Mouse (Mus musculus) bone marrow macrophage, adult 2 months (primary cell): Measurements from ENCODE around the gene Tubb4b. TPM values are rescaled to one million over a fixed set of nuclear protein-coding genes. Genes with fewer than 3 reads are reported as not detected.

Experiments
- H3K27ac ChIP-seq: 2 replicates; pipeline ENCODE4 v1.5.1; 2012; ENCODE audit warnings: low read depth, low read length; ENCODE audit not compliant: insufficient read depth
- H3K4me1 ChIP-seq: 2 replicates; pipeline ENCODE4 v1.6.1; 2012; ENCODE audit warnings: low read length; ENCODE audit not compliant: control insufficient read depth, insufficient read depth
- H3K4me3 ChIP-seq: 2 replicates; pipeline ENCODE4 v1.5.1; 2012; ENCODE audit warnings: mild to moderate bottlenecking, low read length, moderate library complexity; ENCODE audit not compliant: insufficient read depth
- CTCF ChIP-seq: IDR thresholded peaks from 2 replicates; pipeline ENCODE4 v1.5.1; 2012; ENCODE audit warnings: low read depth, mild to moderate bottlenecking, low read length, moderate library complexity
- POLR2A ChIP-seq: IDR thresholded peaks from 2 replicates; pipeline ENCODE4 v1.6.1; 2012; ENCODE audit warnings: mild to moderate bottlenecking, low read depth, low read length, borderline replicate concordance
- polyA plus RNA-seq: library from polyadenylated mRNA; stranded (reverse); fragments of >200 nt; gene quantifications from 2 replicates; pipeline ENCODE4 v1.2.4, GENCODE M21; 2012; ENCODE audit not compliant: missing spikeins, insufficient read depth, insufficient read length

Tubb4b gene
- polyA plus RNA-seq, 1 experiment, result 135 TPM

DNA sequence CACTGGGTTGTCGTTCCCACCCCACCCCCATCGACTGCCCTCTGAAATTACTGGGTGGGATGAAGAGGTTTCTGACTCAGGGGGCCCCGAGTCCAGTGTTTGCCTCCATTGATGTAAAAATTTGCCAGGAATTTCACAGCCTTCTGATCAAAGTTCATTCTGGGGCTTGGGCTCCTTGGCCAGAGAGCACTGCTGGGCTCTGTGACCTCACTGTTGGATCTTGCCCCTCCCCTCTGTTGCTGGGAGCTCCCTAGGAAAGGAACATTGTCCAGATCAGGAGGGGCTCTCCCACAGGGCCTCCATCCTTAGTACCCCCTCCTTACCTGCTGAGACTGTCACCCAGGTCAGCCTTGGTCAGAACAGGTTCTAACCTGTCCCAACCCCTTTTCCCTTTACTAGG is 10.1 kb downstream of the Tubb4b start, which contains the start of gene Stpg3:
Stpg3 (minus strand) TSS at position 194 of the 400 bp plus-strand sequence.
- TF ChIP-seq POLR2A (no peak), CTCF (no peak)
- H3K4me1 ChIP-seq, result peaks cover 11% of the 10 kb centered on the region
- no peak within 1 kb of the TSS for H3K27ac ChIP-seq
- H3K4me3 ChIP-seq, result no peak within 1 kb of the TSS

DNA sequence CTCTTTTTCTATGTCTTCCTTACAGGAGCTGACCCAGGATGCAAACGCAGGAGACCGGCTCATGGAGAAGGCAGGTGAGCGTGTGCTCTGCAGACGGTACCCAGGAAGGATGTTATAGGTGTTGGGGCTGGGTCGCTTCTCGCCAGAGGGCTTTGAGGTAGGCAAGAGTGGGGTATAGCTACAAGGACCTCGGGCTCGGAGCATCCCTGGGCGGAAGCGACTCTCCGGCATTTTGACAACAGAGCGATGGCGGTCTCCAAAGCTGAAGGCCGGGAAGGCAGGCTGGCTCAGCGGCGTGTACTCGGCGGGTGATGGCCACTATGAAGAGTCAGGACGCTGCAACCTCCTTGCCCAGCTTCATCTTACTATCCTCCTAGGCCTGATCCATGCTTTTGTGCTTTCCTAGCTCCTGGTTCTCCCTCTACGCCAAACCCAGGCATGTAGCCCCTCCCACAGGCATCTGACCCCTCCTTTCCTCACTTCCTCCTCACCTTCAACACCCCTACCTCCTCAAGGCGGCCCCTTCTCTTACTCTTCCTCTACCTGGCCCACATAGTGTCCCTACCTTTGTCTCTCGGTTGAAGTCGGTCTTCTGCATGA is 11.1 kb downstream of the Tubb4b start:
- Histone ChIP-seq H3K27ac (no peak overlapping the region), H3K4me1 (peaks cover 11% of the 10 kb centered on the region), H3K4me3 (no peak overlapping the region)
- no peak for TF ChIP-seq POLR2A
- TF ChIP-seq CTCF, result no peak

DNA sequence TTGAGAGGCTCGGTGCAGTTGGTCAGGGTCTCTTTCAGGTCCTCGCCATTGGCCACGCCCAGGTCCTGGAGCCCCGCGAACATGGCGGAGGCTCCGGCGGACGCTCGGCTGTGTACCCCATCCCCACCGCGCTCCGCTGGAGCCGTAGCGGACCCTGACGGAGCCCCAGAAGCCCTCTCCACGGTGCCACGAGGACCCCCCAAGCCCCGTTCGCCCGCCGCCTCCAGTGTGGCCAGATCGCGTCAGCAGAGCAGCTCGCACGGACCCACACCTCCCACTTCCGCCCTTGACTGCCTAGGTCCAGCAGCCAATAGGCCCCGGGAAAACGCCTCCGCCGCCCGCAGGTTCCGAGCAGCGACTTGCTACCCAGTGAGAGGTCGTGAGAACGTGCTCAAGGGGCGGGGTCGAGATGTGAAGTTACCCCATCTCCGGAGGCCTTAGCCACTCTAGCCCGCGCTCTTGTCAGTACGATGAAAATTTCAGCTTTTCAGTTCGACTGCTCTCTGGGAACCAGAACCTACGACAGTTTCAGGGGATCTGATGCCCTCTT is 13.3 kb downstream of the Tubb4b start, which contains the start of gene Nelfb:
Nelfb (minus strand) TSS at position 369 of the 550 bp plus-strand sequence.
- Histone ChIP-seq H3K27ac (peak within 1 kb of the TSS; percentile 58), H3K4me1 (peaks cover 11% of the 10 kb centered on the region)
- TF ChIP-seq POLR2A (no peak), CTCF (no peak)

DNA sequence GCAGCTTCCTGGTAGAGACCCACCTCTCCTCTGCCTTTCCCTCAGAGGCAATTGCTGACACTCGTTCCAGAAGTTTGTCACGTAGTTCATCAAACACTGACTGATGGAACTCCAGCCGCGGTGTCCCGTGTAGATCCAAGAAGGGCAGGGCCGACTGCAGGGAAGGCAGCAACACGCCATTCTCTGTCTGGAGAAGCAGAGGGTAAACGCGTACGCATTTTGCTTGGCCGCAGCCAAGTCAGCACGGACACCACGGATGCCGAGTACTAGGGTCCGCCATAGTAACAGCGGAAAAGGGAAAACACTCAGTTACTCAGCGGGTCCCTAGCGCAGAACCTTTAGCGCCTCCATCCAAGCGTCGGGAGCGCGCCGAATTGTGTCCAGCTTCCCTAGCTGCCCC is 13.8 kb downstream of the Tubb4b start:
- peak overlapping the region; percentile 97 for H3K4me3 ChIP-seq
- H3K4me1 ChIP-seq, result peaks cover 11% of the 10 kb centered on the region
- peak overlapping the region; percentile 58; the same call in 1 of the 2 replicates for H3K27ac ChIP-seq
- TF ChIP-seq POLR2A, result no peak
- TF ChIP-seq CTCF, result no peak

More for the DNA sequence above, 13.3 kb downstream of the Tubb4b start, which contains the start of gene Nelfb:
- H3K4me3 ChIP-seq, result peak within 1 kb of the TSS; percentile 97

DNA sequence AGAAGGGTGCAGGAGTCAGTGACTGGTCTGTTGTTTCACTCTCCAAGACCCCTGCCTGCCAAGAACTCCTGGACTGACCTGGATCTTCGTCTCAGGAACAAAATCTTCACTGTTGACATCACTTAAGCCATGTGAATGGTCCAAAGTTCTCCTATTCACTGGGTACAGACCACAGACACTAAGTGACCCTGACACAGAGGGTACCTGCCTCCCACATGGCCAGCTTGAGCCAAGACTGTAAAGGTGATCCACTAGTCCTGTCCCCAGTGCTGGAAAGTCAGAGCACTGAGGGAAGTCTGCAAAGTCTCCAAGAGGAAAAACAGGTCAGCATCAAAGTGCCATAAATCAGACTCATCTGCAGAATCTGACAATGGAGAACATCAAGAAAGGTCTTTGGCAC is 16.9 kb downstream of the Tubb4b start:
- H3K4me1 ChIP-seq, result peaks cover 11% of the 10 kb centered on the region
- TF ChIP-seq CTCF, result no peak
- no peak for TF ChIP-seq POLR2A

DNA sequence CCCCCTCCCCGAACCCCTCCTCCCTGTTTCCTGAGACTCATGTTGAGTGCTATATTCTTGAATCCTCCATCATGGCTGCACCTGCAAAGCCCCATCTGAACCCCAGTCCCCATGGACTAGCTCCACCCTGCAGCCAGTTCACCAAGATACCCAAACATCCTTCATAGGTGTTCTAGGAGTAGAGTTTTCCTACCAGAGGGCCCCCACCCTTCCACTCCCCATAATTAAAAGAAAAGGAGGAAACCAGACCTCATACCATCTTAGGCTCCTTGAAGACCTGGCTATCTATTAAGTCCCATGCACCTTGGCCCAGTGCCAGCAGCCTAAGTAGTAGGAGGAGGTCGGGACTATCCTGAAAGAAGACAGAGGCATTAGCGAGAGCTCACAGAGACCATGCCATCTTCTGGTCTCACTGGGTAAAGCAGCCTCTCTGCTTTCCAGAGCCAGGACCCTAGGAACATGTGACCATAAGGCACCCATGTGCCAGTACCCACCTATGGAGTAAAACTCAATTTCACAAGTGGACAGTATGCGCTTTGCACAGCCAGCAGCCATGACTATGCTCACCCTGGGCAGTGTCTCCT is 20.8 kb downstream of the Tubb4b start:
- no peak for TF ChIP-seq CTCF
- no peak for TF ChIP-seq POLR2A
- Histone ChIP-seq H3K27ac (no peak overlapping the region), H3K4me3 (no peak overlapping the region), H3K4me1 (peaks cover 3% of the 10 kb centered on the region; the same call in 1 of the 2 replicates)

More for the DNA sequence above, 16.9 kb downstream of the Tubb4b start:
- H3K4me3 ChIP-seq, result no peak overlapping the region
- no peak overlapping the region for H3K27ac ChIP-seq

DNA sequence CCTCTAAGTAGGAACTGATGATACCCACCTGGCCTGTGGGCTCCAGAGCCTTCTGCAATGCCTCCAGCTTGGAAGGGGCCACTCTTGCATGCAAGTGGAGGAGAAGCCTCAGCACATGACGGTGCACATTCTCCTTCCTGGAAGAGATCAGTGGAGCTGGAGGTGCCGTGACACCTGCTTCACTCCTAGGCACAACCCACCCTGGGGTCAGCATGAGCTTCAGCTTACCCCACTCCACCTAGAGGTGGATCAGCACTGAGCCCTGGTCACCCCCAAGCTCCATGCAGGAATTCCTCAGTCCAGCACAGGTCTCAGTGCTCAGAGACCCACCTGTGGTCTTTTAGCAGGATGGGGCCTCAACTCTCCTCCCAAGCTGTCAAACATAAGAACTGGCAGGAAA is 23.9 kb downstream of the Tubb4b start:
- TF ChIP-seq POLR2A (no peak), CTCF (no peak)
- Histone ChIP-seq H3K27ac (no peak overlapping the region), H3K4me3 (no peak overlapping the region), H3K4me1 (peaks cover 15% of the 10 kb centered on the region)

DNA sequence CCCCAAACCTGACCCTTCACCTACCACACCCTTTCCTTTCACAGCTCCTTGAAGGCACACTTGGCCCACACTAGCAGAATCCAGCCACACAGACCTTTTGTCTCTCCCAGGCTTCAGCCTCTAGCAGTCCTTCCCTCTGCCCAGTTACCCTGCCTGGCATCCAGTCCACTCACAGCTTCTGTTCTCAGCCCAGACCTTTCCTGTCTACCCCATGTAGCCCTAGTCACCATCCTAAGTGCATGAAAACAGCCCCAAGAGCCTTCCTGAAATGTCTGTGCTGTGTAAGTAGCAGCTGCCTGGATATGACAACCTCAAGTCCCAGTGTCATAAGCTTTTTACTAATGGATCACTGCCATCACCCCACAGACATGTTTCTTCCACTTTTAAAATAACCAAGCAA is 26.6 kb downstream of the Tubb4b start:
- H3K27ac ChIP-seq, result peak overlapping the region; percentile 87; the same call in 1 of the 2 replicates
- peaks cover 21% of the 10 kb centered on the region for H3K4me1 ChIP-seq
- H3K4me3 ChIP-seq, result no peak overlapping the region
- TF ChIP-seq POLR2A (no peak), CTCF (no peak)

GRCm38 (mm10) chr2:25197191-25197590 is 27.3 kb downstream of the Tubb4b start:
- Histone ChIP-seq H3K4me3 (peak overlapping the region; percentile 76), H3K4me1 (peaks cover 21% of the 10 kb centered on the region), H3K27ac (peak overlapping the region; percentile 87)
- TF ChIP-seq CTCF (no peak), POLR2A (no peak)

GRCm38 (mm10) chr2:25196172-25196954 is 28.1 kb downstream of the Tubb4b start, which contains the start of gene Tor4a:
TSS of gene Tor4a (minus strand) at chr2:25196886.
- H3K4me1 ChIP-seq, result peaks cover 21% of the 10 kb centered on the region
- TF ChIP-seq POLR2A (no peak), CTCF (no peak)
- H3K27ac ChIP-seq, result peak within 1 kb of the TSS; percentile 87
- peak within 1 kb of the TSS; percentile 76 for H3K4me3 ChIP-seq
